Mouse (Mus musculus) layer of hippocampus, postnatal 36 days (tissue): ENCODE data around the gene Thada. TPM values are rescaled to one million over a fixed set of nuclear protein-coding genes. Genes with fewer than 3 reads are reported as not detected.

Experiments
- DNase-seq, 2 experiments: peaks; one replicate each; pipeline ENCODE4 v3.0.0; 2022
- total RNA-seq, 2 experiments: library from RNA; stranded (reverse); gene quantifications; 2 replicates each; pipeline ENCODE4 v1.2.3; 2021

Gene Thada
- total RNA-seq, 2 experiments from 2014 or later = 14.7 to 17.3 TPM

DNA sequence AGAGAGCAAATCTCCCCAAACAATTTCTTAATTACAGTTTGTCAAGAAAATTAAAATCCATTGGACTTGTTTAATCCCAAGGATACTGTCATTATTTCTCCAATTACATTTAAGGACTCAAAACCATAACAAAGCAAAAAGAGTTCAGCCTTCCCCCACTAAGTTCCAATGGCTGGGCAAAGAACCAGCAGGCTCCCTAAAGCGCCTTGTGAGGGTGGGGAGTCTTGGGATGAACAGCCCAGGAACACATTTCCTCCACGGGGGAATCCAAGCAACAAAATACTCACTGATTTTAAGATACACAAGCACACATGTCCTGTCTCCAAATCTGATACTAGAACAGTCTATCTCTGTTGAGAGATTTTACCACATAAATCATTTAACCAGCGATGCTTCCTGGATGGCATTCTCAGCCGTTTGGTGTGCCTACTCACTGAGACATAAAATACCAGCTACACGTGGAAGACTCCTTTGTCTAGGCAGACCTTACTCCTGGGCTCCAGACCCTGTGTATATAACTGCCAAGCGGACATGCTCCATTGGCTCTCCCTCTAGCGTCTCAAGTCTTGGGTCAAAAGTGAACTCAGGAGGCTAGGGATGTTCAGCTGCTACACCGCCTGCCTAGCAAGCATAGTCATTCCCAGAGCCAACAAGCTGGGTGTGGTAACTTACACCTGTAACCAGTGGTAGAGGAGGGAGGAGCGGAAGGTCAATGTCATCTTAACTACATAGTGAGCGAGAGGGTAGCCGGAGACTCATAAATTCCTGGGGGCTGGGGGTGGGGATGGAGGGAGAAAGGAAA lies 97.6 kb downstream of the Thada start:
- DNase-seq = no peak

DNA sequence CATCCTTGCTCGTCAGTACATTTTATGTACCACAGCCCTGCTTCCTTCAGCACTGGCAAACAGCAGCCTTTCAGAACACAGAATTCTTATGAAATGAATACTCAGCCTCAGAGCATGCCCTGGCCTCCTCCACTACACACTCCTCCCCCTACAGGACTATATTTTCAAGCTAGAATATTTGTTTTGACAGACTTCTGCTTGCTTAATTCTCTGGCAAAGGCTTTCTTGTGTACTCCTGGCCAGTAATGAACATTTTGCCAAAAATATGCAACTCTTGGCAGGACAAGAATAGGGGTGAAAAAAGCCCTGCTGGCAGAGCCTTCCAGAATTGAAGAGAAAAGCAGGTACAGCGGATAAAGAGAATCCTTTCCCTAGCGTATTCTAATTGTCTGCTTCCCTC lies 98.3 kb downstream of the Thada start:
- DNase-seq = no peak

DNA sequence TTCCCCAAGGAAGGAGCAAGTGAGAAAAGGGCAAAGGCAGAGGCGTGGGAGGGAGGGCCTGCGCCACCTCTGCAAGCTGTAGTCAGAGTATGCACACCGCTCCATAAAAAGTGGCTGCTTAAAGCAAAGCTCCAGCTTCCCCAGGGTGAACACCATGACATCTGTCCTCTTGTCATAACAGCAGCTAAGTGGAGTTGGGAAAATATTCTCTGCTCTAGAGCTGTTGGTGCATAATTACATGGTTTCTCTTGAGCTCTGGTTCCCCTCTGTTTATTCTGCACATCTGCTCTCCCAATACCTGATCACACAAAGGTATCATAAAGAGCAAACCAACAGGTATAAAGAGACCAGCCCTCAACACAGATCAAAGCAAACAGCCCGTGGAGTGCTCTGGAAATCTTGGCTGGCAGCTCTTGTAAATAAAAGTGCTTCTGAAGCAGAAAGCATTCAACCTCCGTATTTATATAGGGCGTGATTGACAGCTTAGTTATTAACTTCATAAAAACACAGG lies 100.2 kb downstream of the Thada start:
- DNase-seq = no peak

DNA sequence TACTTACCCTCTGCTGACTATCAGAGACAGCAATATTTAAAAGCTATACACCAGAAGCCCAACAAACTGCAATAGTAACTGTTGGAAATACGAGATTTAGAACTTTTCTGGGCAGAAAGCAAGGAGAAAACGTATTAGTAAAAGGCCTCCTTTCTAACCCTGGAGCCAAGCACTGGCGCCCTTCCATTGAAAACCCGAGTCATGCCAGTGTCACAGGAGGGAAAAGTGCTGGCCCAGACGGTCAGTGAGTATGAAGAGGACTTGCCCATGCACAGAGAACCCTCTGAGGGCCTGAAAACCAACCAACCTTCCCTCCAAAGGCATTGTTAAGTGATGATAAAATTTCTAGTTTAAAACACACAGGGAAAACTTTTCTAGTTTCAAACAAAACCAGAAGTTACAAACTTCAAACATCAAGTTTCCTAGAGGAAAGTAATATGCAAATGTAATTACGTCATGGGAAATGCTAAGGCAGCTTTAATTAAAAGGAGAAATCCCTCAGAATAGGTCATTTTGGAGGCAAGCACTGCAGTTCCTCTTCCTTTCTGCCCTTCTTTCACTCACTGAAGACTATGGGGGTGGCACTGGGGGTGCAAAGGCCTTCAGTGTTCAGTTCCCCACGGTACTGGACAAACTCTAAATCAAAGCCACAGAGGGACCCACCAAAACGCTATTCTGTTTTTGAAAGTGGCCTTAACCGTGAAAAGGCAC lies 100.8 kb downstream of the Thada start:
- no peak for DNase-seq

DNA sequence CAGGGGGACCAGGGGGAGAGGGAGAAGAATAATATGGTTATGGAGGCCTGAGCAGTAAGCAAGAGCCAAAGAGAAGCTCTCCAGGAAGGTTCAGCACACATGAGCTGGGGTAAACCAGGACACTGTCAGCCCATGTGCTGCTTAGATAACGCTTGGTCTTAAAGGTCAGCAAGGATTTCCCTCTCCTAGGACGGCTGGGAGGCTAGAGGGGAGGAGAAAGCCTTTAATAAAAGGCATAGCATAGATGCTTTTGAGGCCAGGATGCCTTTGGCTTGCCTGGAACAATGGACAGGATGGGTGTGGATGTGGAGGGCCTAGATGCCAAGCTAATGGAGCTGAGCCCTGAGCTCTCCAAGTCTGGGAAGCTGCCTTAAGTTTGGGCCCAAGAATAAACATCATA lies 102.6 kb downstream of the Thada start:
- DNase-seq = no peak

DNA sequence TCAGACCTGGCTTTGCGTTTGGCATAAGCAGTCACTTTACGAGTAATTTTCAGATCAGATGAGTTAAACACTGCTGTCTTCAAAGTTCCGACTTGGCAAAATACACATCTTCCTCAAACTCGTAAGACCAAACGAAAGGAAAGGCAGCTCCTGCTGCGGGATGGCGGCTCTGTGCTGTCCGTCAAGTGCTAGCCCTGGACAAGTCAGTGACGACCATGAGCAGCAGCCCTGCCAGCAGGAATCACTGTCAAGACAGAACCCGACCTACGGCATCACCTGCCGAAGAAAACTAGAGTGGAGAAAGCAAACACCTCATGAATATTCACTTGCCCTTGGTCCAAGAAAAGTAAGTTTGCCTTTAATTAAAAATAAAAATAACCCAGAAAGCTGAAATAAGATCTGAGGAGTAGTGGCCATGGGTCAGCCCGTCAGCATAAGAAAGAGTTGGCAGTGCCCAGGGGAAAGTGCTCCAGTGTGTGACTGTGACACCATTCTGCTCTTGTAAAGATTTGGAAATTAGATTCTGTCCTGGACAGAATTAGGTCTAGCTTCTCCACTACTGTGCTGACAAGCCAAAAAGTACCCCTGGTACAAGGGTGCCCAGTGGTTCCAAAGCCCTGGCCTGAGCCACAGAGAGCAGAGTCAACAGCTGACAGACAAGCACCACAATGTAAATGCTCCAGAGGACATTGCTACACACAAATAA lies 103.3 kb downstream of the Thada start:
- DNase-seq = no peak

DNA sequence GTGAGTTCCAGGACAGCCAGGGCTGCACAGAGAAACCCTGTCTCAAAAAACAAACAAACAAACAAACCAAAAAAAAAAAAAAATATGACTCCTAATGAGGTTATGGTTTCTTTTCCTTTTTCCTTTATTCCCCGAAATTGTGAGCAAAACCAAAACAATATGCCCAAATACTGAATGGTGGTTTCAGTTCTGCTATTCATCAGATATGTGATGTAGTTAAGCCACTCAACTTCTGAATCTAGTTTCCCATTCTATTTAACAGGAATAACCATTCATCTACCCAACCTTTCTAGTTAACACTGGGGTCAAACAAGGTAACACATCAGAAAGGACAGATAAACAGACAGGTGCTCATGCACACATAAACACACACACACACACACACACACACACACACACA lies 105.0 kb downstream of the Thada start:
- no peak for DNase-seq

DNA sequence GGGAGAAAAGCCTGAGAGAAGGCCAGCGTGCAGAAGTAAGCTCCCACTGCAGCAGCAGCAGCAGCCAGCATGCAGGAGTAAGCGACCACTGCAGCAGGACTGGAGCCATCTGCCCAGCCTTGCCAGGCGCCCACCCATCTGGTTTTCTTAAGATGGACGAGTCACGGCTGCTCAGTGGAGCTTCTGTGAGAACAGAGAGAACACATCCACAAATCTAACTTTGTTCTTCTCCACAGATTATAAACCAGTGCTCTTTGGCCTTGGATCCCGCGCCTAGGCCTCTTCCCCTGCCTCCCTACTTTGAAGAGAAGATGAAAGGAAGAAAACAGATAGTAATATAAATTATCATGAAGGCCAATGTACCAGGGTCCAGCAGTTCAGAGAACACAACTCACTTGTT lies 106.2 kb downstream of the Thada start:
- no peak for DNase-seq

DNA sequence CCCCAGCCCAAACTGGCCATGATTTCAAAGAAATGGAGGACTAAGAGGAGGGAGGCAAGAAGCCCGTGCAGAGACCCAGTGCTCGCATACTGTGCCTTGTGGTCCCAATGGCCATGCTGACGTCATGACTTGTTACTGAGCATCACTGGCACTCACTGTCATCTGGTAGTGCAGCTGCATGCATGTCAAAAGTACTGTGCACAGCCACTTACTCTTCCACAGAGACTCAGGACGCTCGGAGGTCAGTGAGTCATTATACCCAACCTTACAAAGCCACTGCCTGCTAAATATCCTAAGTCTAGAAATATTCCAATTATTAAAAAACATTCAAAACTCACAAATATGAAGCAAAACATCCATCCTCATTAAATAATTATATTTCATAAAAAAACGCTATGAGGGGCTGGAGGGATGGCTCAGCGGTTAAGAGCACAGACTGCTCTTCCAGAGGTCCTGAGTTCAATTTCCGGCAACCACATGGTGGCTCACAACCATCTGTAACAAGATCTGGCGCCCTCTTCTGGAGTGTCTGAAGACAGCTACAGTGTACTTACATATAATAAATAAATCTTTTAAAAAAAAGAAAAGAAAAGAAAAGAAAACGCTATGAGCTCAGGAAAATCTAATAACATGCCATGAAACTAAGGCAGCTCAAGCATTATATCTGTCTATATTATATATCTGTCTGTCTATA lies 106.9 kb downstream of the Thada start:
- no peak for DNase-seq

DNA sequence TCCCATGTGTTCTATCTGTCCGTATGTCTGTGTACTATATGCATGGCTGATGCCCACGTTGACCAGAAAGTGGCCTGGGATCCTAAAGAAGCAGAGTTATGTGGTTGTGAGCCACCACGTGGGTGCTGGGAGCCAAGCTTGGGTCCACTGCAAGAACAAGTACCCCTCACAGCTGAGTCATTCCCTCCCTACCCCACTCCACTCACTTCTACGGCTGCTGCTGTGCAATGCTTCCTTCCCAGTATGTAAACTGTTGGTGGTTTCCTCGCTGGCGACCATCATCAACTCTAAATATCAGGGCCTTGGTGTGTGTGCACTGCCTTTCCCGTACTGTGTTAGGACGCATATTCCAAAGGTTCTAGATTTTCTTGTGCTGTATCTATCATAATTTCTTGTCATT lies 108.2 kb downstream of the Thada start:
- DNase-seq = no peak

DNA sequence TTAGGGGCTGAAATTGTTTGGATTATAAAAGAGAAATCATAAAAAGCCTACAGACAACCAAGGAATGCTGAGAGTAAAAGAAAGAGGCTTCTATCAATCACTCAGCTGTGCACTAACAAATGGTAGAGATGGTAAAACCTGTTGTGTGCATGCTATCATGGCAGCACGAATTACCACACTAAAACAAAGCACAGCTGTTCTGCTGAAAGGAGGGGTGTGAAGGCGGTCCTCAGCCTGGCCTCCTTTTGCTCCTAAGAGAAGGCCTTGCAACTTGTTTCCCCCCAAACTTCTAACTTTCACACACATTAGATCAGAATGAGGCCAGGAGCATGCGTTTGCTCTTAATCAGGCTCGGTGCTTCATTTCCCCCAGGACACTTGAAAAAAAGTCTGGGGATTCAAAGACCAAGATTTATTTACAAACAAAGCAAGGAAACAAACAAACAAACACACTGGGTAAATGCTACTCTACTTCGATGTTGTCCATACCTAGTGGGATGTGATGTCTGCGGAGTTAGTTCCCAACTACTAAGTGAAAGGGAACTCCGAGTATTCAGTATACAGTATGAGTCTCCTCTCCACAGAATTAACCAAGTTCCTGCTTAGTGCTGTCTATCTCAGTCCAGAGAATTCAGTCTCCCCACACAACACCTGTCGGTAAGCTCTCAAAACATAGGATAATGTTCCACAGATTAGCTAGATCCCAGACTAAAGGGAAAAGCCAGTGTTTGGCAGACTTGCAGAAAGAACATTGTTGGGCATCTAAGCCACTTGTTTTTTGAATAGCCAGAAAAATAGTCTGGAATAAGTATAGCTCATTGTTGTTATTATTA lies 109.7 kb downstream of the Thada start:
- no peak for DNase-seq

DNA sequence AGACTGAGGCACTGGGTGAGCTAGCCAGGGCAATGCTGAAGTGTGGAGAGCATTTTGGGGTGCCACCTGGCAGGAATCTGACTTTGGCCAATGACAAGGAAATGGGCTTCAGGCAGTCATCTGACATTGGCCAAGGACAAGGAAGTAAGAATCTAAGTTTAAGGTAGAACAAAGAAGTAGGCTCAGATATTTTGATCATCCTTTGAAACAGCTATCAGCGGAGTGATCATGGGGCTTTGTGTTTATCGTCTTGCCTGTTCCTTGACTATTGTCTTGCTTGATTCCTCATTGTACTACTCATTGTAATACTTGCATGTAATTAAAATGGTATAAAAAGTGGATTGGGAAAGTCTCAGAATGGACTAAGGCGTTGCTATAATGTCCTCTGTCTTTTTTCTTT lies 111.0 kb downstream of the Thada start:
- DNase-seq = no peak

DNA sequence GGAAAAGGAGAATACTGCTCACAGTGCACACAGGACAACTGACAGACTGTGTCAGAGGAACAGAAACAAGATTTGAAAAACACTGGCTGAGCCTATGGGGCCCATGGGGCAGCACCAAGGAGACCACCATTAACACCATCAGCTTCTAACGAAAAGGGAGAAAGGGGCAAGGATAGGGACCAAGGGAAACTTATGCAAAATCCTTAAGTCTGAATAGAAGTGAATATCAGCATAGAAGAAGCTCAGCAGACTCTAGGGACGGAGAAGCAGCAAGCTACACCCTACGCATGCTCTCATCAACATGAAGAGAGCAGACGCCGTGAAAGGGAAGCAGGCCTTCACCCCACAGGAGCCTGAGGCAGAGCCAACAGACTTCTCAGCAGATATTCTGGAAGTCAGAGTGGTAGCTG lies 112.1 kb downstream of the Thada start:
- no peak for DNase-seq

DNA sequence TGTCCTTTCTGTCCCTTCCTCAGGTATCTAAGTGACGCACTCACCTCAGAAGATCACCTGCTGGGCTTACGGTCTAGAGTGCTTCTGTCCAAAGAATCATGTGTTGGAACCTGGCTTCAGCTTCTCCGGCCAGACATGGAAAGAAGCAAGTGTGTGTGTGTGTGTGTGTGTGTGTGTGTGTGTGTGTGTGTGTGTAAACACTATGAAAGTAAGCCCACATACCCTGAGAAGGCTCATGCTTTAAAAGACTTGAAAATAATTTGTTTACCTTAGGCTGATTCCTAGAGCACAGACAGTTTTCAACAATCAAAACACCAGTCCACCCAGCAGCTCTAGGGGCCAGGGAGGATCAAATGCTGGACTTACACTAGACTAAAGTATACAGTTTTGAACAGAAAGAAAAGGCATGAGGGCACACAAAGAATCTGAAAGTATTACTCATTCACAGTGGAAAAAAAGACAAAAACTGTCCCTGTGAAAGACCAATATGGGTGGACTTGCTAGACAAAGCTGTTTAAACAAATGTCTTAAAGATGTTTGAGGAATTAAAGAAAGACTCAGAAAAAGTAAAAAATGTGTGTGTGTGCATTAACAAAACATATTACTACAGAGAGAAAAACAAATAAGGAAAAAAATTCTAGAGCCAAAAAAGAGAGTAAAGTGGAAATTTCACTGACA lies 112.6 kb downstream of the Thada start:
- no peak for DNase-seq

DNA sequence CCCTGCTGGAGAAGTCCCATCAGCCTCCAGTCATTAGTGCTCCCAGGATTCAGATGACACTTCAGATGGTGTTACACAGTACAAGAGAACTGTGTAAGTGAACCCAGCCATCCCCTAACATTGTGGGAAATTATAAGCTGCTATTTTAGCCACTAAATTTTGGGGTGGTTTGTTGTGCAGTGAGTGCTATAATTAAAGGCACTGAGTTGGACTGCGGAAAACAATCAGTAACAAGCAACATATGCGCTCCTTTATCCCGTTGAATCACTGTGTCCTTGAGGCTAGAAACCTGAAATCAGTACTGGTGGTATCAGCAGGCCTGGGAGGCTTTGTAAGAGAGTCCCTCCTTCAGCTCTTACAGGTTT lies 113.2 kb downstream of the Thada start:
- no peak for DNase-seq

DNA sequence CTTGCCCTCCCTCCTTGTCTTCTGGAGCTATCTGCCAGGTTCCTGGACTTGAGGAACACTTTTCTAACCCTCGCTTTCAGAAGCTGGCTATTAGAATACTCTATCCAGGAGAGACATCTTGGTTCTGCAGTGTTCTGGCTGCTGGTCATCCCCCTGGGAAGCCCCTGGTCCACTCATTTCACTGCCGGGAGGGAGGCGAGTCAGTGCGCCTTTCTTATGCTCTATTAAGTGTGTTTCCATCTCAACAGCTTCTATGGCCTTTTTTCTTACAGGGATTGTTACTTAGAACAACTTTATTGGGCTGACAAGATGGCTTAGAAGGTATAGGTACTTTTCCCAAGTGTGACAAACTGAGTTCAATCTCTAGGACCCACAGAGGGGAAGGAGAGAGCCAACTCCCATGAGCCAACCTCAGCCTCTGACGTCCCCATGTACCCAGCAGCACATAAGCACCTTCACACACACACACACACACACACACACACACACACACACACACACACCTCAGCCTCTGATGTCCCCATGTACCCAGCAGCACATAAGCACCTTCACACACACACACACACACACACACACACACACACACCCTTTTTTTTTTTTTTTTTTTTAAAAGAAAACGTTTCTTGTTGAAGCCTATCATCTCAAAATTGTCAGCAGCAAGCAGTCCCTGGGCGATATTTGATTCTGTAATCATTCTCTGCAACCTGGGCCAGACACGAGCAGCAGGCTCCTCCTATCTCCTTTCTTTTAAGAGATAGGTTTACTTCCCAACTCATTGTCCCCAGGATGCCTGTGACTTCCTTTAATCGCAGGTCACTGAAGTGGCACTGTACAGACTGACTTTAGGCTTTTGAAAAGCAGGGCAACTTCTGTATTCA lies 113.9 kb downstream of the Thada start:
- no peak for DNase-seq

DNA sequence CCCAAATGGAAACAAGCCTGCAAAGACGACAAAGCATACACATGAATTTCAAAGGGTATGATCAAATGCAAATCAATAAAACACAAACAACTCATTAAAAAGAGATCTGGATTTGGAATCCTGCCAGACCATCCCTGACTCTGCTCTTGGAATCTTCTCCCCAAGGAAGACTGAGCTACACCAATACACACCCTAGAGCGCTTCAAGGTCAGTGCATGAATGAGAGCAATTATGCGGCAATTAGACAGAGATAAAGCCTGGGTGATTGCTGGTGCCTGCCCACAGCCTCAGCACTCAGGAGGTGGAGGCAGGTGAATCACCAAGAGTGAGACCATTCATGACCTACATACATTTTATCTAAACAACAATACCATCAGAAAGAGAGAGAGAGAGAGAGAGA lies 114.7 kb downstream of the Thada start:
- DNase-seq = no peak

DNA sequence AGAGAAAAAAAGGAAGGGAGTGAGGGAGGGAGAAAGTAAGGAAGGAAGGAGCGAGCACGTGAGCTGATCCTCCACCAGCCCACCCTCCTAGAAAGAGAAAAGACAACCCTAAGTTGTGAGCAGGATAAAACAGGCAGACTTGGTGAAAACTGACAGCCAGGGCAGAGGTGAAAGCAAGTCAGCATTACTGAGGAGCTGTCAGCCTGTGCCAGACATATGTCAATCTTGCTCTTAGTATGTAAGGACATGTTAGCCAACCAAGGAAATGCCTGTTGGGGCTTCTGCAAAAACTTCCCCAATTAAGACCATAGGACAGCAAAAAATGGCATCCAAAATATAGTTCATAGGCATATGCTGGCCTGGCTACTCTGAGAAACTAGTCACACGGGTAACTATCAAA lies 117.1 kb downstream of the Thada start:
- no peak for DNase-seq

DNA sequence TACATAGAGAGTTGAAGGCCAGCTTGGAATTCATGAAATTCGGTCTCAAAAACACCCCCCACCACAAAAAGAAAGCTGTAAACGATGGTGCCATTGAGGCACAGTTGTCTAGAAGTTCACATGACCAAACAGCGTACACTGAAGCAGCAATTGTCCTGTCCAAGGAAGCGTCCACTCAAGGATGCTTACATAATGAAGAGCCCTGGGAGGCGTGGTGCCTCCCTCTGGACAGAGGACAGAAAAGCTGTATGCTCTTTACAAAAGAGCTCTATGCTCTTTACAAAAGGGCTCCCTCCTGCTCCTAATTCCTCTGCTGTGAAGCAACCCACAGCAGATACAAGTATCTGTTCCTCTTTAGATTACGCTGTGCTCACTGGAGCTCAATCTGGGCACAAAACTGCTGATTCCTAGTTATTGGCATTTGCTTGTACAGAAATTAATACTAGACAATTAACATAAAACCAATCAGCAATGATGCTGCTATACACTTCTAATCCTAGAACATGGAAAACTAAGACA lies 123.6 kb downstream of the Thada start:
- DNase-seq = no peak

DNA sequence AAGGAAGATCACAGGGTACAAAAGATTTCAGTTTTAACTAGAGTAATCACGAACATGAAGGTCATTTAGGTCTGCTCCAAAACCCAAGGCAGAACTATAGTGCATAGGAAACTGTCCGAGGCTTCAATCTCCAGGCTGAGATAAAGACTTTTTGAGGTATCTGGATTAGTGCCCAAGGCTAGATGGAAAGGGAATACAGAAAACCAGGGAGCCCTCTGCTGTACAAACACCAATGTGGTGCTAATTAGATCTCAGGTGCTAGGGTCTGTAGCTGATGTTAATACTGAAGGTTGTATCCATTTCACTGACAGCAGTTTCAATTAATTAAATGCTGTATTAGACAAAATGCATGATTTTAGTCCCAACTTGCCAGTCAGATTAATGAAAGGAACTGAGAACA lies 124.3 kb downstream of the Thada start:
- DNase-seq = no peak
